Mouse (Mus musculus): ENCODE measurements at regions not wholly inside any gene's neighbourhood (a gene's known extent, or its start where the extent isn't known, plus 50 kb on each side); places are given as distances from the start of the nearest gene placed in this dataset.
A peak's percentile ranks its signal among the peaks of the same experiment; 100 is the strongest.

- Histone ChIP-seq H3K9me3 (replicated peaks; ENCODE audit: control insufficient read depth, low read length, poor library complexity, severe bottlenecking) (no peaks in the 10 kb centered on the region), H3K4me3 (ENCODE audit: low read depth, low read length) (no peak overlapping the region), H3K36me3 (ENCODE audit: control insufficient read depth, insufficient read depth, low read length) (no peaks in the 10 kb centered on the region), H3K9ac (ENCODE audit: low read depth, low read length) (no peak overlapping the region), H3K4me1 (ENCODE audit: control insufficient read depth, insufficient read depth, low read length) (peaks cover 6% of the 10 kb centered on the region; the same call in 1 of the 2 replicates), H3K27me3 (ENCODE audit: control insufficient read depth, insufficient read depth, low read depth, low read length) (no peaks in the 10 kb centered on the region), H3K4me2 (ENCODE audit: low read length) (no peak overlapping the region), H3K27ac (ENCODE audit: low read length) (no peak overlapping the region)
- WGBS, result 97% methylated on average over 3 of the region's 3 CpGs
- no peak for ATAC-seq
Measured at GRCm38 (mm10) chr2:48315306-48315705, 498.6 kb upstream of the Acvr2a start.

DNA sequence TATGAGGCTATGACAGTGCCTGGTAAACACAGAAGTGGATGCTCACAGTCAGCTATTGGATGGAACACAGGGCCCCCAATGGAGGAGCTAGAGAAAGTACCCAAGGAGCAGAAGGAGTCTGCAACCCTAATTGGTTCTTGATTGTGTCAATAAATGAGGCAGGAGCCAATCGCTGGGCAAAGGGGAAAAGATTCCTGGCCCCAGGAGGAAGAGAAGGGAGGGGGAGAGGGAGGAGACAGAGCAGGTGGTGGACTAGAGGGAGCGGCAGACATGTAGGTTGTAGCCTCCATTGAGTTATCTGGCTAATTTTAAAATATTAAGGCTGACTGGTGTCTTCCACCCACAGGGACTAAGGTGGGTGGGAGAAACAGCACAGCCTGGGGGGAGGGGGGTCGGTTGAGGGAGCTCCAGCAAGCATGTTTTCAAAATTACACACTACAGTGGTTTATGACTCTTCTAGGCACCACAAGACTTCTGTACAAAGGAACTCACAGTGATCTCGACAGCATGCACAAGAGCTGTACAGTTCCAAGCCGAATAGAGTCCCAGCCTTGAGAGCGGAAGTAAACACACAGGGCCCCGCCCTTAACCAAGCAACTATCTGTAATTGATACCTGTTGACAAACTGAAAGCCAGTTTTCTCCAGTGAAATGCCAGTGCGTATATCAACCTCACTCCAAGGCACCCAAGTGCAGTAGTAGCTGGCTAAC, 497.6 kb upstream of the Acvr2a start:
- WGBS, result 87% methylated on average over 8 of the region's 8 CpGs
- Histone ChIP-seq H3K4me3 (ENCODE audit: low read depth, low read length) (no peak overlapping the region), H3K4me1 (ENCODE audit: control insufficient read depth, insufficient read depth, low read length) (peaks cover 6% of the 10 kb centered on the region; the same call in 1 of the 2 replicates), H3K27me3 (ENCODE audit: control insufficient read depth, insufficient read depth, low read depth, low read length) (no peaks in the 10 kb centered on the region), H3K9ac (ENCODE audit: low read depth, low read length) (no peak overlapping the region), H3K9me3 (replicated peaks; ENCODE audit: control insufficient read depth, low read length, poor library complexity, severe bottlenecking) (no peaks in the 10 kb centered on the region), H3K27ac (ENCODE audit: low read length) (no peak overlapping the region), H3K36me3 (ENCODE audit: control insufficient read depth, insufficient read depth, low read length) (no peaks in the 10 kb centered on the region), H3K4me2 (ENCODE audit: low read length) (no peak overlapping the region)
- ATAC-seq, result no peak

DNA sequence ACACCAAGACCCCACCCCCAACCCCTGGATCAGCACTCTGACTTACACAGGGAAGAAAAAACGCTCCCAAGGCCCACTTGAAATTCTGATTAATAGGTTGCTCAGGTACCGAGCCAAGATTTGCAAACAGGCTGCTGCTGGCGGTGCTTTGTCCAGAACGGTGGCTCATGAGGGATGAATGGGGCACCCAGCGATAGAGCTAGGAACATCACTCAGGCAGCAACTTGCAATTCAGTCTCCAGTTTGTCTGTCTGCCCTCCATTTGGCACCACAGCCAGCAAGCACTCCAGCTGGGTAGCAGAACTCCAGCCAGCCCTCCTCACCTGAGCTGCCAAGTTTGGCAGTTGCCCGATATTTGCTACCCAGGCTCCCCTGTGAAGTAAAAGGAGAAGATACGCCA, 496.1 kb upstream of the Acvr2a start:
- Histone ChIP-seq H3K27me3 (ENCODE audit: control insufficient read depth, insufficient read depth, low read depth, low read length) (no peaks in the 10 kb centered on the region), H3K27ac (ENCODE audit: low read length) (no peak overlapping the region), H3K4me3 (ENCODE audit: low read depth, low read length) (no peak overlapping the region), H3K36me3 (ENCODE audit: control insufficient read depth, insufficient read depth, low read length) (no peaks in the 10 kb centered on the region), H3K9ac (ENCODE audit: low read depth, low read length) (0 out of 2 replicates have a peak overlapping the region, but pooled peaks have one; percentile 1), H3K9me3 (replicated peaks; ENCODE audit: control insufficient read depth, low read length, poor library complexity, severe bottlenecking) (no peaks in the 10 kb centered on the region), H3K4me2 (ENCODE audit: low read length) (peak overlapping the region; percentile 25; the same call in 1 of the 2 replicates), H3K4me1 (ENCODE audit: control insufficient read depth, insufficient read depth, low read length) (peaks cover 6% of the 10 kb centered on the region; the same call in 1 of the 2 replicates)
- WGBS, result 40% methylated on average over 7 of the region's 7 CpGs
- no peak for ATAC-seq

- peak; percentile 60 for ATAC-seq
- no peak overlapping the region for H3K4me2 ChIP-seq (ENCODE audit: low read length)
- no peaks in the 10 kb centered on the region for H3K36me3 ChIP-seq (ENCODE audit: control insufficient read depth, insufficient read depth, low read length)
- WGBS, result 42% methylated on average over 8 of the region's 8 CpGs
- H3K9ac ChIP-seq (ENCODE audit: low read depth, low read length), result no peak overlapping the region
- no peaks in the 10 kb centered on the region for H3K27me3 ChIP-seq (ENCODE audit: control insufficient read depth, insufficient read depth, low read depth, low read length)
- H3K27ac ChIP-seq (ENCODE audit: low read length), result no peak overlapping the region
- H3K4me3 ChIP-seq (ENCODE audit: low read depth, low read length), result no peak overlapping the region
- H3K9me3 ChIP-seq (replicated peaks; ENCODE audit: control insufficient read depth, low read length, poor library complexity, severe bottlenecking), result no peaks in the 10 kb centered on the region
- peaks cover 6% of the 10 kb centered on the region; the same call in 1 of the 2 replicates for H3K4me1 ChIP-seq (ENCODE audit: control insufficient read depth, insufficient read depth, low read length)
Measured at GRCm38 (mm10) chr2:48318384-48319030, 495.4 kb upstream of the Acvr2a start.

GRCm38 (mm10) chr2:48321471-48321870, 492.4 kb upstream of the Acvr2a start:
- 81% methylated on average over 4 of the region's 4 CpGs for WGBS
- no peaks in the 10 kb centered on the region for H3K27me3 ChIP-seq (ENCODE audit: control insufficient read depth, insufficient read depth, low read depth, low read length)
- no peak overlapping the region for H3K4me2 ChIP-seq (ENCODE audit: low read length)
- peaks cover 6% of the 10 kb centered on the region; the same call in 1 of the 2 replicates for H3K4me1 ChIP-seq (ENCODE audit: control insufficient read depth, insufficient read depth, low read length)
- H3K36me3 ChIP-seq (ENCODE audit: control insufficient read depth, insufficient read depth, low read length), result no peaks in the 10 kb centered on the region
- no peak overlapping the region for H3K4me3 ChIP-seq (ENCODE audit: low read depth, low read length)
- H3K27ac ChIP-seq (ENCODE audit: low read length), result no peak overlapping the region
- H3K9me3 ChIP-seq (replicated peaks; ENCODE audit: control insufficient read depth, low read length, poor library complexity, severe bottlenecking), result no peaks in the 10 kb centered on the region
- no peak for ATAC-seq
- no peak overlapping the region for H3K9ac ChIP-seq (ENCODE audit: low read depth, low read length)

- no peak overlapping the region for H3K27ac ChIP-seq (ENCODE audit: low read length)
- no peaks in the 10 kb centered on the region for H3K27me3 ChIP-seq (ENCODE audit: control insufficient read depth, insufficient read depth, low read depth, low read length)
- peaks cover 6% of the 10 kb centered on the region; the same call in 1 of the 2 replicates for H3K4me1 ChIP-seq (ENCODE audit: control insufficient read depth, insufficient read depth, low read length)
- no peaks in the 10 kb centered on the region for H3K9me3 ChIP-seq (replicated peaks; ENCODE audit: control insufficient read depth, low read length, poor library complexity, severe bottlenecking)
- H3K4me3 ChIP-seq (ENCODE audit: low read depth, low read length), result no peak overlapping the region
- 81% methylated on average over 5 of the region's 5 CpGs for WGBS
- H3K4me2 ChIP-seq (ENCODE audit: low read length), result no peak overlapping the region
- H3K9ac ChIP-seq (ENCODE audit: low read depth, low read length), result no peak overlapping the region
- ATAC-seq, result no peak
- H3K36me3 ChIP-seq (ENCODE audit: control insufficient read depth, insufficient read depth, low read length), result no peaks in the 10 kb centered on the region
Measured at GRCm38 (mm10) chr2:48322278-48322677, 491.6 kb upstream of the Acvr2a start.

- Histone ChIP-seq H3K4me3 (ENCODE audit: low read depth, low read length) (no peak overlapping the region), H3K27me3 (ENCODE audit: control insufficient read depth, insufficient read depth, low read depth, low read length) (no peaks in the 10 kb centered on the region), H3K4me1 (ENCODE audit: control insufficient read depth, insufficient read depth, low read length) (peaks cover 4% of the 10 kb centered on the region; the same call in 1 of the 2 replicates), H3K9ac (ENCODE audit: low read depth, low read length) (no peak overlapping the region), H3K27ac (ENCODE audit: low read length) (no peak overlapping the region), H3K4me2 (ENCODE audit: low read length) (no peak overlapping the region), H3K36me3 (ENCODE audit: control insufficient read depth, insufficient read depth, low read length) (no peaks in the 10 kb centered on the region), H3K9me3 (replicated peaks; ENCODE audit: control insufficient read depth, low read length, poor library complexity, severe bottlenecking) (no peaks in the 10 kb centered on the region)
- no peak for ATAC-seq
Measured at GRCm38 (mm10) chr2:48328204-48328603, 485.7 kb upstream of the Acvr2a start.

DNA sequence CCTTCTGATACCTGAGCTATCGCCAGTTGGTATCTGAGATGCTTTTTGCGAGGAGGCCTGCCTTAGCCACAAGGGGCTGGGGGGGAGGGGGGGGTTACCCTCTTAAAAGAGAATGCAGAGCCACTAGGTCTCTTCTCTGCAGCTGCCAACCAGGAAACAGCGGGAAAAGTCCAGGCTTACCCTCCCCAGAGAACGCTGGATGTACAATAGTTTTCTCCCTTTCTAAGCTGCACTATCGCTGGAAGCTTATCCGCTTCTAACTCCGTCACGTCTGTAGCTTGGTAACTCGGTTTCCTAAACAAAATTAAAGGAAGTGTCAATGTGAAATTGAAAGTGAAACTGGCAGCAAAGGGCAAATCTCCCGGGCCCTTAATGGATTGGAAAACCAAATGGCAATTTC, 481.1 kb upstream of the Acvr2a start:
- H3K4me2 ChIP-seq (ENCODE audit: low read length), result peak overlapping the region; percentile 34; the same call in 1 of the 2 replicates
- 34% methylated on average over 10 of the region's 10 CpGs for WGBS

GRCm38 (mm10) chr2:48348021-48348420, 465.9 kb upstream of the Acvr2a start:
- Histone ChIP-seq H3K4me1 (ENCODE audit: control insufficient read depth, insufficient read depth, low read length) (no peaks in the 10 kb centered on the region), H3K4me3 (ENCODE audit: low read depth, low read length) (no peak overlapping the region), H3K27ac (ENCODE audit: low read length) (no peak overlapping the region), H3K9ac (ENCODE audit: low read depth, low read length) (no peak overlapping the region), H3K27me3 (ENCODE audit: control insufficient read depth, insufficient read depth, low read depth, low read length) (no peaks in the 10 kb centered on the region), H3K9me3 (replicated peaks; ENCODE audit: control insufficient read depth, low read length, poor library complexity, severe bottlenecking) (no peaks in the 10 kb centered on the region), H3K4me2 (ENCODE audit: low read length) (no peak overlapping the region), H3K36me3 (ENCODE audit: control insufficient read depth, insufficient read depth, low read length) (no peaks in the 10 kb centered on the region)
- ATAC-seq, result no peak
- WGBS, result 93% methylated on average over 4 of the region's 4 CpGs

More for the DNA sequence above, 481.1 kb upstream of the Acvr2a start:
- no peak overlapping the region for H3K9ac ChIP-seq (ENCODE audit: low read depth, low read length)
- H3K36me3 ChIP-seq (ENCODE audit: control insufficient read depth, insufficient read depth, low read length), result no peaks in the 10 kb centered on the region
- no peaks in the 10 kb centered on the region for H3K9me3 ChIP-seq (replicated peaks; ENCODE audit: control insufficient read depth, low read length, poor library complexity, severe bottlenecking)
- H3K27ac ChIP-seq (ENCODE audit: low read length), result no peak overlapping the region
- H3K27me3 ChIP-seq (ENCODE audit: control insufficient read depth, insufficient read depth, low read depth, low read length), result no peaks in the 10 kb centered on the region
- no peak for ATAC-seq
- H3K4me1 ChIP-seq (ENCODE audit: control insufficient read depth, insufficient read depth, low read length), result peaks cover 4% of the 10 kb centered on the region; the same call in 1 of the 2 replicates
- H3K4me3 ChIP-seq (ENCODE audit: low read depth, low read length), result no peak overlapping the region; the same call in 1 of the 2 replicates

Data from midbrain, embryonic 16.5 days (tissue).